Comparison of ENCODE assay signal across 25 mouse cellular contexts in genomic region chr1:82411521-82411920, GRCm38 (mm10).
A peak's percentile ranks its signal among the peaks of the same experiment; 100 is the strongest.
DNase-seq lines count a peak whose midpoint lies in the region; ATAC-seq and TF ChIP-seq lines count a peak whose summit lies in the region.
"Had no signal": no experiment of that assay in that cellular context is flagged by ENCODE, and none has a peak within 500 bp of the region (broad histone marks: within the 10 kb centered on the region; RNA-seq: fewer than 3 reads in every experiment).

No protein-coding gene starts in this region.

- intact Hi-C loops in heart, postnatal 36 days (cut with DNase I), result no loop called here

- H3K27me3 ChIP-seq in heart, embryonic 12.5 days (replicated peaks), result no peaks in the 10 kb centered on the region
- H3K27me3 ChIP-seq in kidney, postnatal 0 days (ENCODE audit: insufficient read depth, low read length), result no peaks in the 10 kb centered on the region
- no peaks in the 10 kb centered on the region for H3K27me3 ChIP-seq in neural tube, embryonic 13.5 days
- no peaks in the 10 kb centered on the region for H3K27me3 ChIP-seq in neural tube, embryonic 15.5 days (replicated peaks)
- H3K27me3 ChIP-seq: embryonic facial prominence, embryonic 12.5 days; limb, embryonic 13.5 days; midbrain, embryonic 12.5 days; stomach, embryonic 15.5 days had no signal

- H3K4me1 ChIP-seq in heart, embryonic 12.5 days (replicated peaks), result peaks cover 21% of the 10 kb centered on the region
- H3K4me1 ChIP-seq in kidney, postnatal 0 days (replicated peaks; ENCODE audit: insufficient read depth, low read length), result no peaks in the 10 kb centered on the region
- peaks cover 14% of the 10 kb centered on the region for H3K4me1 ChIP-seq in neural tube, embryonic 13.5 days (replicated peaks)
- peaks cover 6% of the 10 kb centered on the region; the same call in 1 of the 2 replicates for H3K4me1 ChIP-seq in neural tube, embryonic 15.5 days
- H3K4me1 ChIP-seq: stomach, embryonic 15.5 days had no signal

- H3K36me3 ChIP-seq in heart, embryonic 12.5 days, result no peaks in the 10 kb centered on the region
- H3K36me3 ChIP-seq in kidney, postnatal 0 days (ENCODE audit: insufficient read depth, low read length), result no peaks in the 10 kb centered on the region
- H3K36me3 ChIP-seq in neural tube, embryonic 13.5 days, result no peaks in the 10 kb centered on the region
- no peaks in the 10 kb centered on the region for H3K36me3 ChIP-seq in neural tube, embryonic 15.5 days
- H3K36me3 ChIP-seq: embryonic facial prominence, embryonic 12.5 days; limb, embryonic 13.5 days; midbrain, embryonic 12.5 days; stomach, embryonic 15.5 days had no signal

- no peak overlapping the region for H3K4me3 ChIP-seq in heart, embryonic 12.5 days
- no peak overlapping the region for H3K4me3 ChIP-seq in kidney, postnatal 0 days (replicated peaks; ENCODE audit: low read depth, low read length)
- H3K4me3 ChIP-seq in neural tube, embryonic 13.5 days, result no peak overlapping the region
- H3K4me3 ChIP-seq in neural tube, embryonic 15.5 days (replicated peaks), result no peak overlapping the region
- H3K4me3 ChIP-seq: embryonic facial prominence, embryonic 12.5 days; limb, embryonic 13.5 days; midbrain, embryonic 12.5 days; stomach, embryonic 15.5 days had no signal

- no peak for DNase-seq in frontal cortex, adult 2 months (ENCODE audit: extremely low spot score in 1 of 2, low spot score in 1 of 2)
- no peak for DNase-seq in heart, postnatal 36 days
- DNase-seq in kidney, postnatal 0 days (ENCODE audit: low spot score), result no peak
- DNase-seq in kidney, postnatal 4 days, result no peak
- DNase-seq: adrenal gland, postnatal 14 days; cerebellum, adult 11 months; cerebellum, adult 9-10 months; cerebellum, postnatal 36 days; gastrocnemius, postnatal 14 days; heart, postnatal 14 days; kidney, adult 9 months; kidney, postnatal 36 days; right cerebral cortex, postnatal 25 days had no signal

- H3K9me3 ChIP-seq in heart, embryonic 12.5 days (replicated peaks), result no peaks in the 10 kb centered on the region
- no peaks in the 10 kb centered on the region for H3K9me3 ChIP-seq in kidney, postnatal 0 days (replicated peaks; ENCODE audit: low read length)
- H3K9me3 ChIP-seq in neural tube, embryonic 13.5 days, result no peaks in the 10 kb centered on the region
- no peaks in the 10 kb centered on the region for H3K9me3 ChIP-seq in neural tube, embryonic 15.5 days (replicated peaks)
- H3K9me3 ChIP-seq: embryonic facial prominence, embryonic 12.5 days; limb, embryonic 13.5 days; midbrain, embryonic 12.5 days; stomach, embryonic 15.5 days had no signal

- TF ChIP-seq CTCF in kidney, postnatal 0 days (IDR thresholded peaks at IDR 0.05; ENCODE audit: low read depth), result no peak

- peak overlapping the region; percentile 52 for H3K27ac ChIP-seq in heart, embryonic 12.5 days (ENCODE audit: poor library complexity, severe bottlenecking)
- peak overlapping the region; percentile 31; the same call in 1 of the 2 replicates for H3K27ac ChIP-seq in kidney, postnatal 0 days
- no peak overlapping the region for H3K27ac ChIP-seq in neural tube, embryonic 13.5 days (replicated peaks)
- H3K27ac ChIP-seq in neural tube, embryonic 15.5 days (replicated peaks), result no peak overlapping the region
- H3K27ac ChIP-seq: embryonic facial prominence, embryonic 12.5 days; hindbrain, embryonic 14.5 days; limb, embryonic 13.5 days; midbrain, embryonic 12.5 days; stomach, embryonic 15.5 days had no signal

- no peak overlapping the region for H3K9ac ChIP-seq in heart, embryonic 12.5 days
- no peak overlapping the region for H3K9ac ChIP-seq in kidney, postnatal 0 days (ENCODE audit: low read depth, low read length)
- H3K9ac ChIP-seq in neural tube, embryonic 13.5 days, result no peak overlapping the region
- no peak overlapping the region for H3K9ac ChIP-seq in neural tube, embryonic 15.5 days (replicated peaks)
- H3K9ac ChIP-seq: embryonic facial prominence, embryonic 12.5 days; hindbrain, embryonic 14.5 days; limb, embryonic 13.5 days; midbrain, embryonic 12.5 days; stomach, embryonic 15.5 days had no signal

- peak; percentile 9; the same call in 1 of the 2 replicates for ATAC-seq in frontal cortex, adult (ENCODE audit: low TSS enrichment)
- no peak for ATAC-seq in heart, embryonic 12.5 days (ENCODE audit: insufficient number of reproducible peaks, low FRiP score)
- no peak for ATAC-seq in kidney, postnatal 0 days (replicated peaks; ENCODE audit: low FRiP score, low read depth)
- ATAC-seq in neural tube, embryonic 13.5 days (ENCODE audit: low read depth), result 0 out of 2 replicates have a peak, but pooled peaks have one; percentile 23
- no peak for ATAC-seq in neural tube, embryonic 15.5 days (ENCODE audit: low FRiP score)
- ATAC-seq: CD4-positive, CD25-positive, alpha-beta regulatory T cell, adult 4 months; intestine, postnatal 0 days had no signal

- WGBS in heart, embryonic 12.5 days, result 80% methylated on average over 5 of the region's 5 CpGs
- WGBS in kidney, postnatal 0 days, result 67% methylated on average over 5 of the region's 5 CpGs
- WGBS in neural tube, embryonic 13.5 days, result 80% methylated on average over 5 of the region's 5 CpGs
- WGBS in neural tube, embryonic 15.5 days, result 73% methylated on average over 5 of the region's 5 CpGs

- H3K4me2 ChIP-seq in heart, embryonic 12.5 days, result no peak overlapping the region
- H3K4me2 ChIP-seq in kidney, postnatal 0 days (ENCODE audit: low read length), result no peak overlapping the region
- H3K4me2 ChIP-seq in neural tube, embryonic 13.5 days, result no peak overlapping the region
- H3K4me2 ChIP-seq in neural tube, embryonic 15.5 days, result no peak overlapping the region
- H3K4me2 ChIP-seq: embryonic facial prominence, embryonic 12.5 days; hindbrain, embryonic 14.5 days; limb, embryonic 13.5 days; liver, embryonic 11.5 days; midbrain, embryonic 12.5 days; stomach, embryonic 15.5 days had no signal

Comparison
In these comparisons a context has a peak if more than half of its experiments do, and no peak if none do; other contexts are left out.
1. ATAC-seq: peak in frontal cortex, adult (single experiment) and neural tube, embryonic 13.5 days (single experiment); none in heart, embryonic 12.5 days (single experiment), kidney, postnatal 0 days (single experiment) and neural tube, embryonic 15.5 days (single experiment).
2. H3K27ac ChIP-seq: peak in heart, embryonic 12.5 days (single experiment) and kidney, postnatal 0 days (single experiment); none in neural tube, embryonic 13.5 days (single experiment) and neural tube, embryonic 15.5 days (single experiment).